Mouse (Mus musculus) MEL (cell line): ENCODE results near the gene Fgfr2.

Source experiments
- CTCF ChIP-seq, 3 experiments: IDR thresholded peaks in 2 of 3; conservative IDR thresholded peaks in 1 of 3; 2 replicates each; pipeline ENCODE4 v1.5.1; 2011 to 2012; ENCODE audit warnings: low read length in 3 of 3, low read depth in 2 of 3, mild to moderate bottlenecking in 2 of 3, improper control_type of control experiment in 1 of 3, inconsistent platforms in 1 of 3, mixed read lengths in 1 of 3, moderate library complexity in 1 of 3; ENCODE audit not compliant: control insufficient read depth in 1 of 3, insufficient read depth in 1 of 3, poor library complexity in 1 of 3, severe bottlenecking in 1 of 3
- E2F4 ChIP-seq: IDR thresholded peaks from 2 replicates; pipeline ENCODE4 v1.6.1; 2011; ENCODE audit warnings: low read depth, low read length, improper control_type of control experiment, borderline replicate concordance
- SIN3A ChIP-seq: IDR thresholded peaks from 2 replicates; pipeline ENCODE4 v1.6.1; 2012; ENCODE audit warnings: low read length, improper control_type of control experiment, inconsistent platforms

DNA sequence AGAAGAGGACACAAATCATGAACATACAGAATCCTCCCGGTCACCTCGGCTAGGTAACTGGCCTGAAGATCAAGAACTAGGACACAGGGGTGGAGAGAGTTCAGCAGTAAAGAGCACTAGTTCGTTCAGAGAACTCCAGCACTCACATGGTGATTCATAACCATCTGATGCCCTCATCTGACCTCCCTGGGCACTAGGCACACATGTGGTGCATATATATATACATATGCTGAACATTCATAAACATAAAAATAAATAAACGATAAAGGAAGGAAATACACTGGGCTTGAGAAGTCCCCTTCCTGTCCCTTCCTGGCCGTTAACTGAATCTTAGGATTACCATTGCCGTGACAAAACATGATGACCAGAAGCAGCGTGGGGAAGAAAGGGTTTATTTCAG is 230.3 kb downstream of the Fgfr2 start:
- TF ChIP-seq CTCF (IDR thresholded peaks at IDR 0.05 in 2 of 3, conservative IDR thresholded peaks at IDR 0.05 in 1 of 3; ENCODE audit: control insufficient read depth in 1 of 3, insufficient read depth in 1 of 3, low read depth in 2 of 3, low read length in 3 of 3, poor library complexity in 1 of 3, severe bottlenecking in 1 of 3) (no peak), E2F4 (no peak), SIN3A (no peak)
